Mouse (Mus musculus) kidney, embryonic 14.5 days (tissue): ENCODE data around the gene Tmem52b. TPM values are rescaled to one million over a fixed set of nuclear protein-coding genes. Genes with fewer than 3 reads are reported as not detected.

Experiments used
- ATAC-seq: fragments of 200-750 bp; cut with Nextera tagmentation; 2 replicates; pipeline ENCODE4 v1.8.0; 2017; ENCODE audit warnings: moderate number of reproducible peaks, mild to moderate bottlenecking, moderate TSS enrichment, moderate library complexity; ENCODE audit not compliant: low FRiP score, low TSS enrichment
- H3K27ac ChIP-seq: fragments of 300-500 bp; sonication (generic); 2 replicates; pipeline ENCODE4 v1.5.1; 2014; ENCODE audit warnings: low read depth, mild to moderate bottlenecking, low read length, moderate library complexity, mixed read lengths
- H3K27me3 ChIP-seq: fragments of 300-500 bp; sonication (generic); 2 replicates; pipeline ENCODE4 v1.6.1; 2014; ENCODE audit warnings: mild to moderate bottlenecking, low read length; ENCODE audit not compliant: control insufficient read depth, insufficient read depth
- H3K36me3 ChIP-seq: fragments of 300-500 bp; sonication (generic); 2 replicates; pipeline ENCODE4 v1.6.1; 2014; ENCODE audit warnings: low read length, mixed read lengths; ENCODE audit not compliant: control insufficient read depth, insufficient read depth
- H3K4me1 ChIP-seq: fragments of 300-500 bp; sonication (generic); 2 replicates; pipeline ENCODE4 v1.6.1; 2014; ENCODE audit warnings: low read length, mixed read lengths; ENCODE audit not compliant: control insufficient read depth, insufficient read depth
- H3K4me2 ChIP-seq: fragments of 300-500 bp; sonication (generic); replicated peaks from 2 replicates; pipeline ENCODE4 v1.6.1; 2014; ENCODE audit warnings: low read depth, mild to moderate bottlenecking, low read length
- H3K4me3 ChIP-seq: fragments of 300-500 bp; sonication (generic); 2 replicates; pipeline ENCODE4 v1.5.1; 2014; ENCODE audit warnings: mild to moderate bottlenecking, low read length
- H3K9ac ChIP-seq: fragments of 300-500 bp; sonication (generic); 2 replicates; pipeline ENCODE4 v1.6.1; 2014; ENCODE audit warnings: low read depth, mild to moderate bottlenecking, low read length, moderate library complexity
- H3K9me3 ChIP-seq: fragments of 300-500 bp; sonication (generic); 2 replicates; pipeline ENCODE4 v1.6.1; 2016; ENCODE audit warnings: low read length; ENCODE audit not compliant: control insufficient read depth
- WGBS: fragments of 180-500 bp; shearing (Covaris S2); extraction: QIAGEN DNeasy Blood & Tissue Kit; methylation state at CpG from one replicate; pipeline ENCODE4 v1.1.7; 2014; 5-methylcytosine and 5-hydroxymethylcytosine counted together
- polyA plus RNA-seq: library from polyadenylated mRNA; unstranded; fragments of >200 nt; fragmentation: Nextera tagmentation; extraction: Ambion mirVana; gene quantifications from 2 replicates; pipeline ENCODE4 v1.2.1, GENCODE M21; 2014

Tmem52b gene
- polyA plus RNA-seq, 1 experiment from 2014 or later = 38.3 TPM

DNA sequence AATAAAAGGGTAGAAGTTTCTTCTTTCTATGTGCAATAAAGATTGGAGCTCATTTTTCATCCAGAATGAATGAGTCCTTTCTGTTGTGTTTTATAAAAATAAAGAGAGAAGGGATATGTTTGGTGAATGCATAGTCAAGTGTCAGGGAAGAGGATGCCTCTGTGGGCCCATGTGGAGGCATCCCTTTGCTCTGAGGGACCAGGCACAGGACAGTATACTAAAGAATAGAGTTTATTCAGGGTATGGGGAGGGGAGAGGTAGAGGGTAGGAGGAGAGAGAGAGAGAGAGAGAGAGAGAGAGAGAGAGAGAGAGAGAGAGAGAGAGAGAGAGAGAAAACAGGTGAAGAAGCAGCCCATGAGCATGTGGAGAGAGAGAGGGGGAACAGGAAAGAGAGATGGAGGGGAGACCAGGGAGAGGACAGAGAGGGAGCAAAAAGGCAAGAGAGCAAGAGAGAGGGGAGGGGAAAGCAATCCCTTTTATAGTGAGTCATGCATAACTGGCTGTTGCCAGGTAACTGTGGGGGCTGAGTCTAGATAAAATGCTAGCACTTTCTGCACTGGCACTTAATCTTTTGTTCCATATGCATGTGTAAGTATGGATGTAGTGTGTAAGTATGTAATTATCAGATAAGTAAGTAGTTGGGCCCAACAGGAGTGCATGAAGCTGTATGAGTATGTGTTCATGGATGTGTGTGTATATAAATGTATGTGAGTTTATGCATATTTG lies 45.1 kb downstream of the Tmem52b start:
- ATAC-seq = peak; percentile 71; the same call in 1 of the 2 replicates
- no peaks in the 10 kb centered on the region for H3K36me3 ChIP-seq
- no peak overlapping the region for H3K27ac ChIP-seq

DNA sequence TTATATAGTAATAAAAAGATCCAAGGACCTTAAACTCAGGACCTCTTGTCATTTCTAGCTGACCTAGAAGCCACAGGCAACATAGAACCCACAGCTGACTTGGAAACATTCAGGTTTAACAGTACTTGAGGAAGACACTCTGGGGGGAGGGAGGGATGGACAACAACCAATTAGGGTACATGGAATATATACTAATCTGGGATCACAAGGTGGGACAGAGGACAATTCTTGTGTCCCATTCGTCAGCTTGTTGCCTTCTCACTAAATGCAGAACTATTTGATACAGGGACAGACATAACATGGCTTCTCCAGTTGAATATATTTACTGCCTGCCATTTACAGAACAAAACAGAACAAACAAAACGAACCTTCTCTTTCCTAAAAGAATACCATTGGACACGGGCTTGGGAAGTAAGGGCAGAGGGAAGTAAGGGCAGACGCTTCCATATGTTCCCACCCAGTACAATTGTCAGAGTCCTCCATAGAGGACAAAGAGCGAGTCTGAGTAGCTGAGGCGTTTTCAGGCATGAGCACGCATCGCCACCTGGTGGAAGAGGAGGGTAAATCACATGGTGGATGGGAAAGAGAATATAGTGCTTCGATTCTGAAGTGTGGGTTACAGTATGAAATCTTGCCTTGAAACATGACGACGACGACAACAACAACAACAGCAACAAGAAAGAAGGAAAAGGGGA lies 46.7 kb downstream of the Tmem52b start:
- 17% methylated on average over 12 of the region's 12 CpGs for WGBS
- no peaks in the 10 kb centered on the region for H3K27me3 ChIP-seq
- no peak overlapping the region for H3K27ac ChIP-seq
- H3K4me2 ChIP-seq = no peak overlapping the region
- peak; percentile 86 for ATAC-seq
- no peaks in the 10 kb centered on the region for H3K36me3 ChIP-seq
- H3K4me3 ChIP-seq = no peak overlapping the region
- 0 out of 2 replicates have a peak, but pooled peaks cover 4% of the 10 kb centered on the region for H3K4me1 ChIP-seq
- H3K9ac ChIP-seq = no peak overlapping the region
- no peaks in the 10 kb centered on the region for H3K9me3 ChIP-seq

More for the DNA sequence above, 45.1 kb downstream of the Tmem52b start:
- 0 out of 2 replicates have a peak, but pooled peaks cover 4% of the 10 kb centered on the region for H3K4me1 ChIP-seq
- H3K4me2 ChIP-seq = no peak overlapping the region
- no peak overlapping the region for H3K9ac ChIP-seq
- H3K27me3 ChIP-seq = no peaks in the 10 kb centered on the region
- H3K4me3 ChIP-seq = no peak overlapping the region
- H3K9me3 ChIP-seq = no peaks in the 10 kb centered on the region

DNA sequence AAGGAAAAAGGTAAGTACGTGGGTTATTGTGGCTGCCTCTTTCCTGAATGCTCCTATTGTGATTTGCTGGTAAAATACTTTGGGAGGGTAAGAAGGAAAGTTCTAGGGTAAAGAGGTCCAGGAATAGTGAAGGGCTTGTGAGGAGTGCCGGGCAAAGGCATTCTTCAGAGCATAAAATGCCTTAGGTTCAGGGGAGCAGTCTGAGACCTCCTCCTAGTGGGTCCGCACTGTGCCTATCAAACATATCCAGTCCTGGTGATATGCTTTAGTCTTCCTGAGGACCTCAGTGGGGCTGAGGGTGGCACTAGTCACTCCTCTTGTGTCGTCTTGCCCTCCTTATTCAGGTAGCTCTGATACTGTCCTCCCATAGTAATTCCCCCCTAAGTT lies 47.3 kb downstream of the Tmem52b start:
- no peak; the same call in 1 of the 2 replicates for ATAC-seq
- Histone ChIP-seq H3K4me1 (0 out of 2 replicates have a peak, but pooled peaks cover 4% of the 10 kb centered on the region), H3K4me3 (no peak overlapping the region), H3K9me3 (no peaks in the 10 kb centered on the region), H3K4me2 (no peak overlapping the region), H3K27me3 (no peaks in the 10 kb centered on the region), H3K36me3 (no peaks in the 10 kb centered on the region), H3K9ac (no peak overlapping the region), H3K27ac (no peak overlapping the region)
- 56% methylated on average over 4 of the region's 4 CpGs for WGBS

DNA sequence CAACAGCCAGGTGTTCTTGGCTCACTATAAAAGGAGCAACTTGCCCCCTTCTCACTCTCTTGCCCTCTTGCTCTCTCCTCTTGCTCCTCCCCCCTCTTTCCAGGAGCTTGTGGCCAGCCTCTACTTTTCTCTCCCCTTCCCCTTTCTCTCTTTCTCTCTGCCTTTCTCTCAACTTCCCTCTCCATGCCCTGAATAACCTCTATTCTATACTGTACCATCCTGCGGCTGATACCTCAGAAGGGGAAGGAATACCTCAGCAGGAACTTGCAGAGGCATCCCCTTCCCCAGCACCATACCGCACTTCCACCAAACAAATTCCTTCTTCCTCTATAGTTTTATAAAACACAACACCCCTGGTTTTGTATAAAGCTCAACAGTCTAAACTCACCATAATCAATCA lies 52.9 kb downstream of the Tmem52b start:
- Histone ChIP-seq H3K27ac (no peak overlapping the region), H3K9ac (no peak overlapping the region), H3K36me3 (no peaks in the 10 kb centered on the region), H3K27me3 (no peaks in the 10 kb centered on the region), H3K9me3 (no peaks in the 10 kb centered on the region), H3K4me2 (no peak overlapping the region), H3K4me1 (no peaks in the 10 kb centered on the region), H3K4me3 (no peak overlapping the region)
- ATAC-seq = no peak
- WGBS = 85% methylated on average over 2 of the region's 2 CpGs

Other genes starting within 250 kb of the Tmem52b start
- 0.04 and 0.11 TPM in 2 replicates for gene Cd69, start 237.1 kb upstream of the Tmem52b start, polyA plus RNA-seq
- gene 4922502D21Rik, start 180.8 kb upstream of the Tmem52b start, polyA plus RNA-seq = not detected in 2 replicates
- gene Clec12a, start 169.9 kb upstream of the Tmem52b start, polyA plus RNA-seq = 0.50 and 0.85 TPM in 2 replicates
- gene Clec12b, start 126.7 kb upstream of the Tmem52b start, polyA plus RNA-seq = not detected in 2 replicates
- gene Clec1b, start 115.3 kb upstream of the Tmem52b start, polyA plus RNA-seq = 2.5 and 4.7 TPM in 2 replicates
- 0.41 and 0.45 TPM in 2 replicates for gene Clec9a, start 103.7 kb upstream of the Tmem52b start, polyA plus RNA-seq
- gene Clec1a, start 60.6 kb upstream of the Tmem52b start, polyA plus RNA-seq = 5.8 and 6.2 TPM in 2 replicates
- gene Olr1, start 5.4 kb upstream of the Tmem52b start, polyA plus RNA-seq = not detected in 2 replicates
- gene Gabarapl1, start 20.6 kb downstream of the Tmem52b start, polyA plus RNA-seq = 16.7 and 22.4 TPM in 2 replicates
- gene Klre1, start 65.3 kb downstream of the Tmem52b start, polyA plus RNA-seq = not detected in 2 replicates
- gene Klrd1, start 79.2 kb downstream of the Tmem52b start, polyA plus RNA-seq = not detected in 2 replicates
- not detected in 2 replicates for gene Klrk1, start 111.3 kb downstream of the Tmem52b start, polyA plus RNA-seq
- not detected in 2 replicates for gene Klrc3, start 130.8 kb downstream of the Tmem52b start, polyA plus RNA-seq
- gene Klrc2, start 148.1 kb downstream of the Tmem52b start, polyA plus RNA-seq = not detected in 2 replicates
- gene Klrc1, start 166.4 kb downstream of the Tmem52b start, polyA plus RNA-seq = not detected in 2 replicates
- gene Klri1, start 204.6 kb downstream of the Tmem52b start, polyA plus RNA-seq = 0.71 TPM in 1 of 2 replicates, not detected in the other
- not detected in 2 replicates for gene Klri2, start 227.9 kb downstream of the Tmem52b start, polyA plus RNA-seq